In the genomic region with DNA sequence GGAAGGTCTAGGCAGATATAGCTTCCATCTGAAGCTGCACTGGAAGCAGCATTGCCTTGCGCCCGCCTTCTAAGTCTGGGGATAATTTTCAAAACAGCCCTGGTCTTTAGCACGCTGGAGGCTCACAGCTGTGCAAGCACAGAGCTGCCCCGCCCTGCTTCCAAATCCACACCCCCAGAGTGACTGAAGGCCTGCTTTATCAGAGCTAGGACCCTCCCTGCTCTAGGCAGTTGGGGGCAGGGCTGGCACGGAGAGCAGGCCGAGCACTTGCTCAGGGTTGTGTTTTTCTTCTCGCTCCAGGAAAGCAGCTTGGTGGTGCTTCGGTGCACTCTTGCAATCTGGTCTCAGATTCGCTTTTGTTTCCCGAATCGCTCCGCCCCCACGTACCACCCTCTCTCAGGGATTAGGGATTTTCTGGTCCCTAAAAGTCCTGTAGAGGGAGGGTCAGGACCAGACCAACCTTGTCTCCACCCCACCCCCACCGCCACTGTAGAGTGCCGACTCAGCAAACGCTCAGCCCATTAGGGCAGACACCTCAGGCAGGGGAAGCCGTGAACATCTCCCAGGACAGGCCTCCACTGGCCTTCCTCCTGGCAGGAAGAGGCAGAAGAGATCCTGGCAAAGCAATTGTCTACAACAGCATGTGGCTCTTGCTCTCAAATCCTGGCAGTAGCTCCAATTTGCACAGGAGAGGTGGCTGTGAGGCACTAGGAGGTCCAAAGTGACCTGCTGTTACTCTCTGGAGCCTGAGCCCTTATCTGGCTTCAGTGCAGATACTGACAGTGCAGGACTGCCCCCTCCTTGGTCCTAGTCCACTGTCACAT, we compare ENCODE assay signal across 8 mouse cellular contexts. TPM values are rescaled to one million over a fixed set of nuclear protein-coding genes. Genes with fewer than 3 reads are reported as not detected.
A peak's percentile ranks its signal among the peaks of the same experiment; 100 is the strongest.
DNase-seq lines count a peak whose midpoint lies in the region; ATAC-seq and TF ChIP-seq lines count a peak whose summit lies in the region.

No protein-coding gene starts in this region.

- WGBS in embryonic facial prominence, embryonic 10.5 days, result under 1% methylated on average over 17 of the region's 17 CpGs
- 4% methylated on average over 17 of the region's 17 CpGs for WGBS in heart, adult 2 months
- WGBS in kidney, postnatal 0 days, result 5% methylated on average over 17 of the region's 17 CpGs
- WGBS in liver, embryonic 13.5 days (ENCODE audit: insufficient replicate concordance), result 6% methylated on average over 17 of the region's 17 CpGs
- WGBS in neural tube, embryonic 14.5 days, result 2% methylated on average over 17 of the region's 17 CpGs

- peak; percentile 50; the same call in 1 of the 2 replicates for TF ChIP-seq EP300 in heart, adult 2 months (IDR thresholded peaks at IDR 0.05; ENCODE audit: insufficient read depth, low read depth, low read length)

- no peaks in the 10 kb centered on the region for H3K79me2 ChIP-seq in heart, adult 2 months (replicated peaks; ENCODE audit: control insufficient read depth, insufficient read depth, low read length)

- peak; percentile 80 for TF ChIP-seq POLR2A in heart, adult 2 months (IDR thresholded peaks at IDR 0.05; ENCODE audit: insufficient read depth, low read depth, low read length)

- H3K4me2 ChIP-seq in kidney, postnatal 0 days (ENCODE audit: low read length), result peak overlapping the region; percentile 46
- peak overlapping the region; percentile 67 for H3K4me2 ChIP-seq in liver, embryonic 13.5 days
- H3K4me2 ChIP-seq in neural tube, embryonic 14.5 days (ENCODE audit: low read depth, low read length), result peak overlapping the region; percentile 27; the same call in 1 of the 2 replicates

- H3K27me3 ChIP-seq in E14TG2a.4 (ENCODE audit: insufficient read depth, low read length), result peaks cover 25% of the 10 kb centered on the region
- 0 out of 2 replicates have a peak, but pooled peaks cover 4% of the 10 kb centered on the region for H3K27me3 ChIP-seq in embryonic facial prominence, embryonic 10.5 days (replicated peaks; ENCODE audit: low read depth, poor library complexity, severe bottlenecking)
- no peaks in the 10 kb centered on the region for H3K27me3 ChIP-seq in heart, adult 2 months (ENCODE audit: control insufficient read depth, insufficient read depth, low read length)
- H3K27me3 ChIP-seq in kidney, postnatal 0 days (ENCODE audit: insufficient read depth, low read length), result no peaks in the 10 kb centered on the region
- 0 out of 2 replicates have a peak, but pooled peaks cover 5% of the 10 kb centered on the region for H3K27me3 ChIP-seq in liver, embryonic 13.5 days
- H3K27me3 ChIP-seq in neural tube, embryonic 14.5 days (ENCODE audit: control insufficient read depth, insufficient read depth, low read length), result no peaks in the 10 kb centered on the region

- H3K4me1 ChIP-seq in E14TG2a.4 (replicated peaks; ENCODE audit: low read depth, low read length), result peaks cover 73% of the 10 kb centered on the region
- peaks cover 68% of the 10 kb centered on the region for H3K4me1 ChIP-seq in embryonic facial prominence, embryonic 10.5 days
- H3K4me1 ChIP-seq in heart, adult 2 months (ENCODE audit: control insufficient read depth, insufficient read depth, low read length), result peaks cover 25% of the 10 kb centered on the region
- peaks cover 41% of the 10 kb centered on the region for H3K4me1 ChIP-seq in kidney, postnatal 0 days (replicated peaks; ENCODE audit: insufficient read depth, low read length)
- H3K4me1 ChIP-seq in liver, embryonic 13.5 days (replicated peaks), result peaks cover 41% of the 10 kb centered on the region
- H3K4me1 ChIP-seq in neural tube, embryonic 14.5 days (ENCODE audit: control insufficient read depth, insufficient read depth, low read length), result peaks cover 17% of the 10 kb centered on the region

- peak overlapping the region; percentile 84 for H3K27ac ChIP-seq in embryonic facial prominence, embryonic 10.5 days (replicated peaks)
- peak overlapping the region; percentile 82 for H3K27ac ChIP-seq in heart, adult 2 months
- peak overlapping the region; percentile 91 for H3K27ac ChIP-seq in kidney, postnatal 0 days
- peak overlapping the region; percentile 41 for H3K27ac ChIP-seq in liver, embryonic 13.5 days
- H3K27ac ChIP-seq in neural tube, embryonic 14.5 days (ENCODE audit: low read depth, low read length), result peak overlapping the region; percentile 79

- H3K9me3 ChIP-seq in E14TG2a.4 (ENCODE audit: low read length), result no peaks in the 10 kb centered on the region
- no peaks in the 10 kb centered on the region for H3K9me3 ChIP-seq in embryonic facial prominence, embryonic 10.5 days
- no peaks in the 10 kb centered on the region for H3K9me3 ChIP-seq in kidney, postnatal 0 days (replicated peaks; ENCODE audit: low read length)
- no peaks in the 10 kb centered on the region for H3K9me3 ChIP-seq in liver, embryonic 13.5 days (replicated peaks)
- no peaks in the 10 kb centered on the region for H3K9me3 ChIP-seq in neural tube, embryonic 14.5 days (ENCODE audit: control insufficient read depth, low read length)

- intact Hi-C loops in heart, adult 2 months (cut with DNase I), result no loop called here

- DNase-seq in adrenal gland, adult 8-10 months, result peak; percentile 50
- DNase-seq in embryonic facial prominence, embryonic 10.5 days (ENCODE audit: low spot score), result peak; percentile 85
- DNase-seq in heart, adult 2 months, result peak; percentile 75 to 81
- peak; percentile 91 for DNase-seq in kidney, postnatal 0 days (ENCODE audit: low spot score)
- peak; percentile 70 for DNase-seq in liver, embryonic 13.5 days

- TF ChIP-seq CTCF in E14TG2a.4 (conservative IDR thresholded peaks at IDR 0.05; ENCODE audit: low read length), result no peak
- no peak for TF ChIP-seq CTCF in heart, adult 2 months (IDR thresholded peaks at IDR 0.05)
- no peak; the same call in 1 of the 2 replicates for TF ChIP-seq CTCF in kidney, postnatal 0 days (IDR thresholded peaks at IDR 0.05; ENCODE audit: low read depth)

- ATAC-seq in kidney, postnatal 0 days (replicated peaks; ENCODE audit: low FRiP score, low read depth), result peak; percentile 89
- ATAC-seq in liver, embryonic 13.5 days (ENCODE audit: low read depth), result peak; percentile 94
- peak; percentile 84 for ATAC-seq in neural tube, embryonic 14.5 days (ENCODE audit: low read depth)
- ATAC-seq in activated CD4-positive, CD25-positive, alpha-beta regulatory T cell, adult 4 months, result no peak

- H3K9ac ChIP-seq in heart, adult 2 months (ENCODE audit: low read depth, low read length), result peak overlapping the region; percentile 34
- H3K9ac ChIP-seq in kidney, postnatal 0 days (ENCODE audit: low read depth, low read length), result peak overlapping the region; percentile 24; the same call in 1 of the 2 replicates
- peak overlapping the region; percentile 47 for H3K9ac ChIP-seq in liver, embryonic 13.5 days
- peak overlapping the region; percentile 34; the same call in 1 of the 2 replicates for H3K9ac ChIP-seq in neural tube, embryonic 14.5 days (replicated peaks; ENCODE audit: low read depth, low read length)

- H3K4me3 ChIP-seq in E14TG2a.4 (replicated peaks; ENCODE audit: low read length), result peak overlapping the region; percentile 70
- peak overlapping the region; percentile 45 for H3K4me3 ChIP-seq in embryonic facial prominence, embryonic 10.5 days
- peak overlapping the region; percentile 3; the same call in 1 of the 2 replicates for H3K4me3 ChIP-seq in heart, adult 2 months
- H3K4me3 ChIP-seq in kidney, postnatal 0 days (replicated peaks; ENCODE audit: low read depth, low read length), result 0 out of 2 replicates have a peak overlapping the region, but pooled peaks have one; percentile 5
- peak overlapping the region; percentile 42 for H3K4me3 ChIP-seq in liver, embryonic 13.5 days (replicated peaks)
- no peak overlapping the region for H3K4me3 ChIP-seq in neural tube, embryonic 14.5 days (ENCODE audit: low read depth, low read length)

- no peaks in the 10 kb centered on the region for H3K36me3 ChIP-seq in E14TG2a.4 (ENCODE audit: insufficient read depth, low read length)
- H3K36me3 ChIP-seq in embryonic facial prominence, embryonic 10.5 days (replicated peaks), result no peaks in the 10 kb centered on the region
- no peaks in the 10 kb centered on the region for H3K36me3 ChIP-seq in heart, adult 2 months (ENCODE audit: control insufficient read depth, insufficient read depth, low read length)
- H3K36me3 ChIP-seq in kidney, postnatal 0 days (ENCODE audit: insufficient read depth, low read length), result no peaks in the 10 kb centered on the region
- no peaks in the 10 kb centered on the region for H3K36me3 ChIP-seq in liver, embryonic 13.5 days
- no peaks in the 10 kb centered on the region for H3K36me3 ChIP-seq in neural tube, embryonic 14.5 days (ENCODE audit: control insufficient read depth, insufficient read depth, low read length)

RNA-seq across cellular contexts. Expression of a gene that starts 22.4 kb away (rescaled TPM):
- total RNA-seq in adrenal gland, adult 8-10 months (2022), result 10 to 100 TPM; 16.6 to 28.0 (median 23.4) TPM
- 24.9 and 25.9 TPM in 2 replicates for polyA plus RNA-seq in embryonic facial prominence, embryonic 10.5 days (2016; fragmentation: Nextera tagmentation; extraction: Ambion mirVana)
- 10 to 100 TPM; 10.6 to 11.1 TPM for total RNA-seq in heart, adult 2 months (2021)
- polyA plus RNA-seq in heart, adult 2 months (2012; rRNA removed), result 12.7 and 15.2 TPM in 2 replicates
- polyA plus RNA-seq in kidney, postnatal 0 days (2015; fragmentation: Nextera tagmentation; extraction: Ambion mirVana), result 13.5 and 14.7 TPM in 2 replicates
- polyA plus RNA-seq in liver, embryonic 13.5 days (2015; fragmentation: Nextera tagmentation; extraction: Ambion mirVana), result 1.8 and 1.9 TPM in 2 replicates
- polyA plus RNA-seq in neural tube, embryonic 14.5 days (2014; fragmentation: Nextera tagmentation; extraction: Ambion mirVana), result 4.0 and 5.2 TPM in 2 replicates
- under 1 TPM in 1 of 2 experiments, not detected in 1; 0.13 TPM for polyA plus RNA-seq in activated CD4-positive, CD25-positive, alpha-beta regulatory T cell, adult 4 months (2017; shearing (Covaris generic))

RNA-seq across cellular contexts. Expression of a gene that starts 33.4 kb away (rescaled TPM):
- 10 to 100 TPM; 15.4 to 26.8 (median 18.7) TPM for total RNA-seq in adrenal gland, adult 8-10 months (2022)
- polyA plus RNA-seq in embryonic facial prominence, embryonic 10.5 days (2016; fragmentation: Nextera tagmentation; extraction: Ambion mirVana), result 18.9 and 20.3 TPM in 2 replicates
- total RNA-seq in heart, adult 2 months (2021), result 1 to 10 TPM; 6.2 to 6.3 TPM
- 11.1 TPM in 2 replicates for polyA plus RNA-seq in heart, adult 2 months (2012; rRNA removed)
- polyA plus RNA-seq in kidney, postnatal 0 days (2015; fragmentation: Nextera tagmentation; extraction: Ambion mirVana), result 22.0 and 24.6 TPM in 2 replicates
- polyA plus RNA-seq in liver, embryonic 13.5 days (2015; fragmentation: Nextera tagmentation; extraction: Ambion mirVana), result 7.2 and 7.4 TPM in 2 replicates
- polyA plus RNA-seq in neural tube, embryonic 14.5 days (2014; fragmentation: Nextera tagmentation; extraction: Ambion mirVana), result 26.6 and 34.5 TPM in 2 replicates
- 10 to 100 TPM; 21.5 to 21.6 TPM for polyA plus RNA-seq in activated CD4-positive, CD25-positive, alpha-beta regulatory T cell, adult 4 months (2017; shearing (Covaris generic))

RNA-seq across cellular contexts. Expression of a gene that starts 41.4 kb away (rescaled TPM):
- total RNA-seq in adrenal gland, adult 8-10 months (2022), result not detected
- polyA plus RNA-seq in embryonic facial prominence, embryonic 10.5 days (2016; fragmentation: Nextera tagmentation; extraction: Ambion mirVana), result 0.54 TPM in 1 of 2 replicates, not detected in the other
- total RNA-seq in heart, adult 2 months (2021), result 100 to 1,000 TPM; 148 to 172 TPM
- polyA plus RNA-seq in heart, adult 2 months (2012; rRNA removed), result 0.09 TPM in 1 of 2 replicates, not detected in the other
- not detected in 2 replicates for polyA plus RNA-seq in kidney, postnatal 0 days (2015; fragmentation: Nextera tagmentation; extraction: Ambion mirVana)
- polyA plus RNA-seq in liver, embryonic 13.5 days (2015; fragmentation: Nextera tagmentation; extraction: Ambion mirVana), result 0.14 TPM in 1 of 2 replicates, not detected in the other
- polyA plus RNA-seq in neural tube, embryonic 14.5 days (2014; fragmentation: Nextera tagmentation; extraction: Ambion mirVana), result 0.32 and 0.62 TPM in 2 replicates
- polyA plus RNA-seq in activated CD4-positive, CD25-positive, alpha-beta regulatory T cell, adult 4 months (2017; shearing (Covaris generic)), result under 1 TPM in 1 of 2 experiments, not detected in 1; 0.73 TPM

RNA-seq across cellular contexts. Expression of a gene that starts 43.9 kb away (rescaled TPM):
- 10 to 100 TPM in 2 of 4 experiments, 1 to 10 TPM in 2; 6.8 to 18.1 (median 11.3) TPM for total RNA-seq in adrenal gland, adult 8-10 months (2022)
- 15.5 and 16.6 TPM in 2 replicates for polyA plus RNA-seq in embryonic facial prominence, embryonic 10.5 days (2016; fragmentation: Nextera tagmentation; extraction: Ambion mirVana)
- 100 to 1,000 TPM; 310 to 338 TPM for total RNA-seq in heart, adult 2 months (2021)
- polyA plus RNA-seq in heart, adult 2 months (2012; rRNA removed), result 397 and 412 TPM in 2 replicates
- polyA plus RNA-seq in kidney, postnatal 0 days (2015; fragmentation: Nextera tagmentation; extraction: Ambion mirVana), result 8.7 and 10.9 TPM in 2 replicates
- polyA plus RNA-seq in liver, embryonic 13.5 days (2015; fragmentation: Nextera tagmentation; extraction: Ambion mirVana), result 2.4 and 2.5 TPM in 2 replicates
- 13.0 and 14.9 TPM in 2 replicates for polyA plus RNA-seq in neural tube, embryonic 14.5 days (2014; fragmentation: Nextera tagmentation; extraction: Ambion mirVana)
- 10 to 100 TPM; 28.7 to 52.4 TPM for polyA plus RNA-seq in activated CD4-positive, CD25-positive, alpha-beta regulatory T cell, adult 4 months (2017; shearing (Covaris generic))

Comparison
In these comparisons a context has a peak if more than half of its experiments do, and no peak if none do; other contexts are left out.
1. H3K27ac ChIP-seq: peak in every context shown above with its lines; median percentile 91 in kidney, postnatal 0 days; 84 in embryonic facial prominence, embryonic 10.5 days; 82 in heart, adult 2 months; 79 in neural tube, embryonic 14.5 days; 41 in liver, embryonic 13.5 days.